Mouse (Mus musculus) midbrain, embryonic 14.5 days (tissue): ENCODE measurements at regions not wholly inside any gene's neighbourhood (a gene's known extent, or its start where the extent isn't known, plus 50 kb on each side); places are given as distances from the start of the nearest gene placed in this dataset.

ENCODE experiments used
- ATAC-seq: fragments of 200-750 bp; cut with Nextera tagmentation; 2 replicates; pipeline ENCODE4 v1.8.0; 2017; ENCODE audit warnings: moderate number of reproducible peaks, moderate library complexity; ENCODE audit not compliant: low FRiP score, low TSS enrichment
- DNase-seq: peaks from one replicate; pipeline ENCODE4 v3.0.0-alpha.2; 2015
- H3K27ac ChIP-seq: fragments of 300-500 bp; sonication (generic); replicated peaks from 2 replicates; pipeline ENCODE4 v1.5.1; 2014; ENCODE audit warnings: mild to moderate bottlenecking, low read depth, low read length, moderate library complexity
- H3K27me3 ChIP-seq: fragments of 300-500 bp; sonication (generic); 2 replicates; pipeline ENCODE4 v1.6.1; 2014; ENCODE audit warnings: low read length, control low read depth, mixed read lengths; ENCODE audit not compliant: control insufficient read depth, insufficient read depth
- H3K36me3 ChIP-seq: fragments of 300-500 bp; sonication (generic); 2 replicates; pipeline ENCODE4 v1.6.1; 2014; ENCODE audit warnings: low read length, control low read depth; ENCODE audit not compliant: control insufficient read depth, insufficient read depth
- H3K4me1 ChIP-seq: fragments of 300-500 bp; sonication (generic); 2 replicates; pipeline ENCODE4 v1.6.1; 2014; ENCODE audit warnings: mild to moderate bottlenecking, antibody characterized with exemption, low read length, control low read depth; ENCODE audit not compliant: control insufficient read depth, insufficient read depth
- H3K4me2 ChIP-seq: fragments of 300-500 bp; sonication (generic); 2 replicates; pipeline ENCODE4 v1.6.1; 2014; ENCODE audit warnings: mild to moderate bottlenecking, low read length, moderate library complexity
- H3K4me3 ChIP-seq: fragments of 300-500 bp; sonication (generic); replicated peaks from 2 replicates; pipeline ENCODE4 v1.5.1; 2014; ENCODE audit warnings: low read depth, low read length
- H3K9ac ChIP-seq: fragments of 300-500 bp; sonication (generic); replicated peaks from 2 replicates; pipeline ENCODE4 v1.6.1; 2014; ENCODE audit warnings: mild to moderate bottlenecking, low read length, moderate library complexity
- H3K9me3 ChIP-seq: fragments of 300-500 bp; sonication (generic); 2 replicates; pipeline ENCODE4 v1.6.1; 2016; ENCODE audit warnings: low read length, control low read depth, mixed read lengths; ENCODE audit not compliant: control insufficient read depth
- WGBS: fragments of 180-500 bp; shearing (Covaris S2); extraction: QIAGEN DNeasy Blood & Tissue Kit; methylation state at CpG from one replicate; pipeline ENCODE4 v1.1.7; 2014; 5-methylcytosine and 5-hydroxymethylcytosine counted together

DNA sequence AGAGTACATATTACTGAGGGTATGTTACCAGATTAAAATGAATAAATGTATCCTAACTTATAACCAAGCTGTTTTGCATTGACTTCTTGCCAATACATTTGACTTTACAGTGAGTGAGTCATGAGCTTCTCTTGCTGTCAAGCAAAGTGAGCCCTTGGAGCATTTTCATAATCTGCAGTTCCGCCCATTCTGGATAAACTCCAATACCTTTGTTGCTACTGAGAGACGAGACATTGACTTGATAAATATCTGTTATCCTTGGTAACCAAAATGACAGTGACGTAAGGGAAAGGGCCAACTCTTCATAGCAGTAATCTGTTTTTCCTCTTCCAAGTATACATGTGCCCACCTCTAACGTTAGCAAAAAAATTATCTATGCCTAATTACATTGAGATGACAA lies 923.0 kb downstream of the Grm8 start:
- H3K4me3 ChIP-seq, result no peak overlapping the region
- WGBS, result 68% methylated on average over 4 of the region's 4 CpGs
- peak; percentile 12 for DNase-seq
- no peaks in the 10 kb centered on the region for H3K27me3 ChIP-seq
- no peak overlapping the region for H3K9ac ChIP-seq
- no peaks in the 10 kb centered on the region for H3K36me3 ChIP-seq
- no peak overlapping the region for H3K4me2 ChIP-seq
- H3K9me3 ChIP-seq, result no peaks in the 10 kb centered on the region
- ATAC-seq, result no peak
- H3K27ac ChIP-seq, result no peak overlapping the region
- no peaks in the 10 kb centered on the region for H3K4me1 ChIP-seq

DNA sequence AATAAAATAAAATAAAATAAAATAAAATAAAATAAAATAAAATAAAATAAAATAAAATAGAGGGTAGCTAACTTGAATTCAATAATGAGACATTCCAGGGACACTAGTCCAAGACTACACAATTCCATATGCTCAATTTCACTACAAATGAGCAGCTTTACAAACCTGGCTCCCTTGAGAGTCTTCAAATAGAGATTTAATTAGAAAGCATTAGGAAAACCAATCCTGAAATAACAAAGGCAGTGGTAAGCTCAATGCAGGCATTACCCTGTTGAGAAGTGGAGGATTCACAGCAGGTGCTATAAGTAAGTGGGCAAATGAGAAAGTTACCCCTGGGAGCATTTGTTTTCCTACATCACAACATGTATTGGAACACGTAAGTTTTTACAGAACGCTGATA lies 973.3 kb downstream of the Grm8 start:
- no peaks in the 10 kb centered on the region for H3K9me3 ChIP-seq
- H3K4me2 ChIP-seq, result no peak overlapping the region
- DNase-seq (peak; percentile 30), ATAC-seq (no peak)
- H3K4me3 ChIP-seq, result no peak overlapping the region
- H3K36me3 ChIP-seq, result no peaks in the 10 kb centered on the region
- no peaks in the 10 kb centered on the region for H3K27me3 ChIP-seq
- H3K27ac ChIP-seq, result no peak overlapping the region
- 75% methylated on average over 2 of the region's 2 CpGs for WGBS
- no peaks in the 10 kb centered on the region for H3K4me1 ChIP-seq
- H3K9ac ChIP-seq, result no peak overlapping the region
